Mouse (Mus musculus) spleen, postnatal 4 days (tissue): ENCODE measurements around the gene Faah.
A peak's percentile ranks its signal among the peaks of the same experiment; 100 is the strongest.

Source experiments
- DNase-seq, 2 experiments: peaks; one replicate each; pipeline ENCODE4 v3.0.0; 2022; ENCODE audit warnings: low spot score in 2 of 2

The Faah gene

DNA sequence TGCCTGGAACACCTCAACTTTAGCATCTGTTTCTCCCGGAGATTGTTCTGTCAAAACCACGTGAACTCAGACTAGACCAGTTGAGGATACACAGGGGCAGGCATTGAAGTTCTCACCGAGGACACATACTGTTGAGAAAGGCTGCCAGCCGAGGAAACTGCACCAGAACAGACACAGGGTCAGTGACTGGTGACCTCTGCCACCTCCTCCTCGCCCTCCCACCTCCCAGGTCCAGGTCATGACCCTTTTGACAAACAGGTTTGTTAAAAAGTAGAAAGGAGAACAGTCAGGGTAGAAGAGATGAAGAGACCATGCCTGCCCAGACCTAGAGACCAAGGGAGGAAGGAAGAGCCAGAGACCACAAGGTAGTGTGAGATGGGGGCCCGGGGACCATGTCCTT lies 17.1 kb downstream of the Faah start:
- no peak for DNase-seq

DNA sequence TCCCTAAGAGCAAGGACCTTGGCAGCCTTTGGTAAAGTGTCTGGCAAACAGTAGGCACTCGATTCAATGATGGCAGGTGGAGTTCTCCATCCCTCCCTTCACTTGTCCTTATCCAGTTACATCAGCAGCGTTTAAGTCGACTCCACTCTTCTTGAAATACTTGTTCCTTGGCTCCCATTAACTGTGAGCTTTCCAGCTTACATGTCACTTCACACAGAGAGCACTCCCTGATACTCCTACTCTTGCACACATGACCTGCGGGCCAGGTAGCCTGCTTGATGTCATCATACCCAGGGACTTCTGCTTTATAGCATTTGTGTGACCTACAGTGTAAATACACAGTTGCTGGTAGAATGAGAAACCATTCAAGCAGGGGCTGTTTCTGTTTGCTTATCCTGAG lies 21.0 kb downstream of the Faah start:
- no peak for DNase-seq

GRCm38 (mm10) chr4:115995376-115995730 lies 22.4 kb downstream of the Faah start:
- DNase-seq: no peak

GRCm38 (mm10) chr4:115994662-115995375 lies 22.9 kb downstream of the Faah start:
- DNase-seq: no peak

DNA sequence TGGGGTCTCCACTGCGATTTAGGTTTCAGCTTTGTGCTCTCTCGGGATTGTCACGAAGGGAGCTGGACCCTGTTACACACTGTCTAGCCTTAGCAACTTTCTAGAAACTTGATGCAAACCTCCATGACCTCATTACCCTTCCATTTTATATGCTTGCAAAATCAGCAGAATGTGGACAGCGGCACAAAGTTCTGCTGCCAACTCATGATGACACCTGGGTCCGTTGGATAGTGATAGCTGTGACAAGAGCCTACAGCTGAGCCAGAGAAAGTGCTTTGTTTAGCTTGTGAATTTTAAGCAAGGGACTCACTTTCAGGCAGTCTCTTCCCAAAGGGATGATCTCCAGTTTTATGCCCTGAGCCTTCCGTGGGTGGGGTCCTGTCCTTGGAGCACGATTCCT lies 28.3 kb downstream of the Faah start:
- no peak for DNase-seq

DNA sequence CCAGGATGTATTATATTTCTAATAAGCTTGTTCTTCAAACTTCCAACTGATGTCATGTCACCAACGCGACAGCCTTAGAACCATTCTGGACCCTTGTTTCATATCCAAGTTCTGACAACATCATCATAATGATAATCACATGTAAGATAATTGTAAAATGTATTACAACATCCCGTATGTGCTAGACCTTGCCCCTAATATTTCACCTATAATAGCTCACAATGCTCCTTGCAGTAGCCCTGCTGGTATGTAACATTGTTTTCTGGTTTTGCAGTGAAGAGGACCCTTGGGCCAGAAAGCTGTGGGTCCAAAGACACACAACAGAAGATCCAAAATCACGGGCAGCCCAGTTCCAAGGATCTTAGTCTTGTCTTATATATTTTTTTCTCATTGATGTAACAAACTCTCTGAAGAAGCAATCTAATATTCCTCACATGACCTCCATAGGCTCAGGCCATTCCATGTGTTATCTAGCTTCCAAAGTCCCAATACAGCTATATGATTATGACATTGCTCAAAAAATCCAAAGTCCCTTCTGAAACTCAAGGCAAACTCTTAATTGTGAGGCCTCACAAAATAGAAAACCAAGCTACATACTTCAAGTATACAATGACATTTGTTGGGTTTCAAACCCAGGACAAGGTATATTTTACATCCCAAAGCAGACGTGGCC lies 29.7 kb downstream of the Faah start:
- no peak for DNase-seq

- no peak for DNase-seq
These were observed 30.3 kb downstream of the Faah start for GRCm38 (mm10) chr4:115987436-115987835.

- DNase-seq: no peak
These were observed 32.8 kb downstream of the Faah start for GRCm38 (mm10) chr4:115984967-115985366.

DNA sequence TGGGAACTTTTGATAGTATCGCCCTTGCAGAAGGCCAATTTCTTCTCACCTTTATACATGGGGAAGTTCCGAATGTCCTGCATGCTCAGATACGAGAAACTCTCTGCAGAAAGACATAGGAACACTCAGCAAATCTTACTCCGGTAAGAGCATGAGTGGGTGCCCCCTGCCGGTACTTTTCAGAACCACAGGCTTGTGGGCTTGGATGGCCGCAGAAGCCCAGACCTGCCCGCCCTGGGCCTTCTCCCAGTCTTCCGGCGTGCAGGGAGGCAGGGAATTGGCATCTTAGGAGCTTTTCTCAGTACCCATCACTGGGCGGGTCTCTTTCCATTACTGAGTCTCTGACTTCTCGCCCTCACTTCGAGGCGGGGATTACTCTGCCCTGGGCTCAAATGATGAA lies 33.6 kb downstream of the Faah start:
- peak; percentile 67 to 89 for DNase-seq

DNA sequence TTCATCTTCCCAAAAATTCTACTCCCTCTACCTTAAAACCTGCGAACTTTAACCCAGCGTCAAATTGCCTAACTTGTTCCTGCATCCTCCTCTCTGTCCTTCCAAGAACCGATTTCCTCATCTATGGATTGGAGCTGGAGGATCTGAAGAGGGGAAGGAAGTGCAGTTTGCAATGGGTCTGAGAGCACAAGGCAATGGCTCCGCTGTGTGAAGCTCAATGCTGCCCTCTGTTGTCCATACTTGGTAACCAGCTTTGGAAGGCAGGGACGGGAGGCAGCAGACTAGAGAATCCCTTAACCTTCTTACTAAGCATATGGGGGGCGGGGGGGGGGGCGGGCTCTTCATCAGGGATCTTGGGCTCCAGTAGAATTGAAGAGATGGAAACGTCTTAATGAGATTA lies 37.0 kb downstream of the Faah start:
- peak; percentile 43 to 76 for DNase-seq

GRCm38 (mm10) chr4:115979437-115979836 lies 38.3 kb downstream of the Faah start:
- no peak for DNase-seq

DNA sequence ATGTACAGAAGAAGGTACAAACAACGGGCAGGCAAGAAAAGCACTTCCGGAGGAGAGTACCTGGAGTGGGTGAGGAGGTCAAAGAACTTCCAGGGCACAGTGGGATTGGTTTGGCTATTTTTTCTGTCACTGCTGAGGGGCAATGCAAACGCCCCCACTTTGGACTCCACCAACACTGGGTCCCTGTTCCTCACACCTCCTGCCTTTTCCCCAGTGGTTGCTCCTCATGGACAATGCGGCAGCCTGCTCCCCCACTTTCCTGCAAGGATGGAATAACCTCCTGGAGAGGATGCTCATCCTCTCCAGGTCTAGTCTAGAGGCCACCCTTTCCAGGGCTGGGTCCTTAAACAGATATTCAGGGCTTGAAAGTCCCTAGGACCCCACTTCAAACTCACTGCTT lies 38.8 kb downstream of the Faah start:
- DNase-seq: no peak

- DNase-seq: no peak
These were observed 45.2 kb downstream of the Faah start for GRCm38 (mm10) chr4:115972543-115972942.

DNA sequence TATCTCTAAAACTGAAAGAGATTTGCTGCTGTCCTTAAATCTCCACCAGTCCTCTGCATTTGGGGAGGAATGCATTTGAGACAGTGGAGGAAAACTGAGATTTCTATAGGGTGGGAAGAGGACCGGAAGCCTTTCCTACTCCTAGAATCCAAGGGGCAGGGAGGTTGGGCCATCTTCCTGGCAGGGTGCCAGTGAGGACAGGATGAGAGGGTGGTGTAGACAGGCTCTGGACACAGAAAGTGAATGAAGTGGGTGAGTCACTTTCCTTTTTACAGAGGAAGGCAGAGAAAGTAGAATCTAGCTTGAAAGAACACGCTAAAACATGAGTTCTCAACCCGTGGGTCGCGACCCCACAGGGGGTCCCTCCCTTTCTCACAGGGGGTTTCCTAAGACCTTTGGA lies 53.3 kb downstream of the Faah start:
- DNase-seq: no peak

- no peak for DNase-seq
These were observed 54.0 kb downstream of the Faah start for GRCm38 (mm10) chr4:115963751-115964150.

GRCm38 (mm10) chr4:115962671-115963412 lies 54.9 kb downstream of the Faah start:
- DNase-seq: no peak

GRCm38 (mm10) chr4:115961991-115962390 lies 55.7 kb downstream of the Faah start:
- no peak for DNase-seq

GRCm38 (mm10) chr4:115959546-115959945 lies 58.2 kb downstream of the Faah start:
- no peak for DNase-seq

GRCm38 (mm10) chr4:115955494-115955775 lies 62.3 kb downstream of the Faah start:
- DNase-seq: no peak

DNA sequence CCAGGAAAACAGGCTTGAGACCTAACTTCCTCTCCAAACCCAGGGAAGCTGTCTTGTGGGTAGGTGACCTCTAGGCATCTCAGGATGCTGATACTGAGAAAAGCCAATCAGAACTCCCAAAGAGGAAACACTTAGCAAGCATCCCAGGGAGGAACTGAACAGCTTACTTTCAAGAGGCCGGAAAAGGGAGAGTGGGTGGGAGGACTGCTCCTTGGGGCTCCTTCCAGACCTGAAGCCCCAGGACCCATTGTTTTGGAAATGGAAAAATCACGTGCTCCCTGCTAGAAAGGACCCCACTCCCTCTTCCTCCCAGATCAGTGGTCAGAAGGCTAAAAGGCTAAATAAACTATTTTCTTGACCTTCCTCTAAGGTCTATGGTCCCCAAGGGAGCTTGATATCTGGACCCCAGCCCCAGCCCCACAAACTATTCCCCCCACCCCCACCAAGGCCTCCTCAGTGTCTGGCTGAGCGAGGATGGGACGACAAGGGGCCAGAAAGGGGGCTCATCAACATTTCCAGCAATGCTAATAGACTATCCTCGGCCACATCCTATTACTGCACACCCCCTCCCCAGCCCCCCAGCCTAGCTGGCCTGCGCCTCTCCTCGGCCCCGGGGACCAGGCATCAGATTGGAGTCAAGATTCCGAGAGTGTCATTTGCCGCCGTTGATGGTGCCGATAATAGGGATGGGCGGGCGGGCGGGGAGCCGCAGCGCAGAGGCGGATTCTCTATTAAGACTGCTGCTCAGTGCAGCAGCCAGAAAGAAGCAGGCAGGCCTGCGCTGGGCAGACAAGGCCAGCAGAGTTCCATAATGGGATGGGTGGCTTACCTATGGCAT lies 62.9 kb downstream of the Faah start:
- DNase-seq: no peak

DNA sequence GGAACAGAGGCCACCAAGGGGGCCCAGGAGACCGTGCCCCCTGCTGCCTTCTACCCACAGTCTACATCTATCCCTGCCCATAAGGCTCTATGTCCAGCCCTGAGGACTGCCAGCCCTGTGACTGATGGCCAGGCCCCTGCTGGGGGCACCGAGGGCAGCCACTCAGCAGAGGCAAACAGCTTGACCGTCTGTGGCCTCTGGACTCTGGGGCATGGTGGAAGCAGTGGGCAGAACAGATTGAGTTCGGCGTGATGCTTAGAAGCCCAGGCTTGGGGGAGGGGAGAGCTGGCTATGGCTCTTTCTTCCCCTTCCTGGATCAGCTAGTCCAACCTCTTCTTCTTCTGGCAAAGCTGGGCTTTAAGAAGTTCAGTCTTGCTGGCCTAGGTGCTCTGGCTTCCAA lies 64.2 kb downstream of the Faah start:
- DNase-seq: no peak

GRCm38 (mm10) chr4:115952758-115953157 lies 65.0 kb downstream of the Faah start:
- DNase-seq: peak; percentile 37 to 77
